Mouse (Mus musculus): ENCODE results near the gene Bnc2.

Bnc2 gene

GRCm38 (mm10) chr4:84431677-84432515, 243.2 kb downstream of the Bnc2 start:
- no peak for DNase-seq (ENCODE audit: low spot score in 2 of 2)

- DNase-seq (ENCODE audit: low spot score in 2 of 2), result no peak
Measured at GRCm38 (mm10) chr4:84427955-84428354, 247.1 kb downstream of the Bnc2 start.

GRCm38 (mm10) chr4:84411431-84411830, 263.6 kb downstream of the Bnc2 start:
- no peak for DNase-seq (ENCODE audit: low spot score in 2 of 2)

GRCm38 (mm10) chr4:84407328-84408028, 267.6 kb downstream of the Bnc2 start:
- DNase-seq (ENCODE audit: low spot score in 2 of 2), result no peak

- DNase-seq (ENCODE audit: low spot score in 2 of 2), result no peak
Measured at GRCm38 (mm10) chr4:84403356-84404145, 271.5 kb downstream of the Bnc2 start.

- DNase-seq (ENCODE audit: low spot score in 2 of 2), result no peak
Measured at GRCm38 (mm10) chr4:84388991-84389390, 286.1 kb downstream of the Bnc2 start.

- no peak for DNase-seq (ENCODE audit: low spot score in 2 of 2)
Measured at GRCm38 (mm10) chr4:84385156-84385555, 289.9 kb downstream of the Bnc2 start.

GRCm38 (mm10) chr4:84379289-84379688, 295.8 kb downstream of the Bnc2 start:
- DNase-seq (ENCODE audit: low spot score in 2 of 2), result no peak

- DNase-seq (ENCODE audit: low spot score in 2 of 2), result no peak
Measured at GRCm38 (mm10) chr4:84377513-84377912, 297.6 kb downstream of the Bnc2 start.

GRCm38 (mm10) chr4:84362337-84362823, 312.7 kb downstream of the Bnc2 start:
- DNase-seq (ENCODE audit: low spot score in 2 of 2), result no peak

- no peak for DNase-seq (ENCODE audit: low spot score in 2 of 2)
Measured at GRCm38 (mm10) chr4:84361165-84361564, 313.9 kb downstream of the Bnc2 start.

GRCm38 (mm10) chr4:84359996-84360395, 315.1 kb downstream of the Bnc2 start:
- DNase-seq (ENCODE audit: low spot score in 2 of 2), result no peak

GRCm38 (mm10) chr4:84358204-84358603, 316.9 kb downstream of the Bnc2 start:
- DNase-seq (ENCODE audit: low spot score in 2 of 2), result no peak

- no peak for DNase-seq (ENCODE audit: low spot score in 2 of 2)
Measured at GRCm38 (mm10) chr4:84357382-84357781, 317.7 kb downstream of the Bnc2 start.

- no peak for DNase-seq (ENCODE audit: low spot score in 2 of 2)
Measured at GRCm38 (mm10) chr4:84356468-84357153, 318.5 kb downstream of the Bnc2 start.

GRCm38 (mm10) chr4:84352656-84353055, 322.4 kb downstream of the Bnc2 start:
- no peak for DNase-seq (ENCODE audit: low spot score in 2 of 2)

GRCm38 (mm10) chr4:84349536-84349935, 325.5 kb downstream of the Bnc2 start:
- no peak for DNase-seq (ENCODE audit: low spot score in 2 of 2)

GRCm38 (mm10) chr4:84339172-84339571, 335.9 kb downstream of the Bnc2 start:
- peak in 1 of 2 experiments; percentile 10 for DNase-seq (ENCODE audit: low spot score in 2 of 2)

GRCm38 (mm10) chr4:84331995-84332394, 343.1 kb downstream of the Bnc2 start:
- DNase-seq (ENCODE audit: low spot score in 2 of 2), result no peak

- no peak for DNase-seq (ENCODE audit: low spot score in 2 of 2)
Measured at GRCm38 (mm10) chr4:84331450-84331849, 343.6 kb downstream of the Bnc2 start.

- no peak for DNase-seq (ENCODE audit: low spot score in 2 of 2)
Measured at GRCm38 (mm10) chr4:84330509-84330908, 344.6 kb downstream of the Bnc2 start.
